Mouse (Mus musculus): ENCODE measurements around the gene Fam71b. TPM values are rescaled to one million over a fixed set of nuclear protein-coding genes. Genes with fewer than 3 reads are reported as not detected.

Fam71b gene
- polyA plus RNA-seq, 1 experiment from 2014 or later, result not detected

DNA sequence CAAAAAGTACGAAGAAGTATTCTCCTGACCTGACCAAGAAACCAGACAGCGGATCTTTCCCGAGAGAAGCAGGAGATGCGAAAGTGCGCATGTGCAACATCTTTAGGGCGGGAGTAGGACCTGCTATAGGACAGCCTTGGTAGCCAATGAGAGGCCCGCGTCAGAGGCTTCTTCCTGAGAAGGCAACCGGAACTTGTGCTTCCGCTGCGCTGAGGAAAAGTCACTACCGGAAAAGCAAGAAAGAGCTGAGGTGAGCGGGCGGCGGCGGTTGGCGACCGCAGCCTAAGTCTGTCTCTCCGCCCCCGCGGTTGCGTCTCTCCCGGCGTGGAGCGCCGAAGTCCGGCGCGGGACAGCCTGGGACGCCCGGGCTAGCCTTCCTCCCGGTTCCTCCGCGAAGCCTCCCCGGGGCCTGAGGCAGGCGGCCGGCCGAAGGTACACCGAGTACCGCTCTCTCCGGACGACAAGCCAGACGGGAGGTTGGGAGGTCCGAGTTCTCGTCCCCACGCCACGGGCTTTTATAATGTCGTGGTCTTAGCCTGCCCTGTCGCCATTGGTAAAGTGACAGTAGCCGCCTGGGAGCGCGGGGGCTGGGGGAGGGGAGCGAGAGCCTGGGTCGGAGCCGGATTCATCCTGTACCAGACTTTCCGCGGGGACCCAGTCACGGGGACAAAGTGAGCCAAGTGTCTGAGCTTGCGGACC lies 40.5 kb downstream of the Fam71b start, which contains the start of gene Med7:
TSS of gene Med7 (plus strand) at position 166 of the 699 bp plus-strand sequence.
- H3K27ac ChIP-seq, result peak within 1 kb of the TSS; percentile 95
- no peaks in the 10 kb centered on the region for H3K9me3 ChIP-seq (replicated peaks)
- peaks cover 6% of the 10 kb centered on the region for H3K4me1 ChIP-seq (replicated peaks)
- WGBS, result under 1% methylated on average over 59 of the region's 59 CpGs
- H3K36me3 ChIP-seq, result peaks cover 8% of the 10 kb centered on the region
- ATAC-seq (replicated peaks; ENCODE audit: insufficient number of reproducible peaks, insufficient read depth, low FRiP score, low read depth), result peak; percentile 100
- H3K27me3 ChIP-seq, result no peaks in the 10 kb centered on the region
- peak within 1 kb of the TSS; percentile 75 for H3K4me2 ChIP-seq
- peak within 1 kb of the TSS; percentile 96 for H3K9ac ChIP-seq
- H3K4me3 ChIP-seq, result peak within 1 kb of the TSS; percentile 100

DNA sequence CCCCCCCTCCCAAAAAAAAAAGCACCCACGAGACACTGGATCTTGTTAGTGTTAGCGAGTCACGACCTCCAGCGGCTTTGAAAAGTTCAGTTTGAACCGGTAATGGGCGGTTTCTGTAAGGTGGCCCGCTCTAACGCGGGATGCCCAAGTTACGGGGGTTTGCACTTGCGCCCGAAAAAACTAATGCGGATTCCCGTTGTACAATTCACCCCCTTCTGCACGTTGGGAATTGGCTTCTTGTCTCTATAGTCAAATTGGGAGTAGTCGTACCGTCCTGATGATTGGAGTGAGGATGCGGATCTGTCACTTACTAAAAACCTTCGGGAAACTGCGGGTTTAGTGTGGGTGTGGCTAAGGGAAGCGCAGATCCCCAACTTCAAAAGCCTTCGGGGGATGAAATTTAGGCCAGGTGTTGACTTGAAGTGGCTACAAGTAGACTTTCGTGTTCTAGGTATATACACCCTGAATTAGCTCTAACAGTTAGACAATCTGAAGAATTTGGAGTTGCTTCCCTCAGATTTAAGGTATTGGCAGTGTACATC lies 41.2 kb downstream of the Fam71b start:
- 1% methylated on average over 23 of the region's 23 CpGs for WGBS
- Histone ChIP-seq H3K9ac (peak overlapping the region; percentile 96), H3K4me2 (peak overlapping the region; percentile 75), H3K27ac (peak overlapping the region; percentile 95), H3K36me3 (peaks cover 12% of the 10 kb centered on the region), H3K9me3 (replicated peaks) (no peaks in the 10 kb centered on the region), H3K4me3 (peak overlapping the region; percentile 100), H3K4me1 (replicated peaks) (peaks cover 6% of the 10 kb centered on the region), H3K27me3 (no peaks in the 10 kb centered on the region)
- no peak for ATAC-seq (replicated peaks; ENCODE audit: insufficient number of reproducible peaks, insufficient read depth, low FRiP score, low read depth)

DNA sequence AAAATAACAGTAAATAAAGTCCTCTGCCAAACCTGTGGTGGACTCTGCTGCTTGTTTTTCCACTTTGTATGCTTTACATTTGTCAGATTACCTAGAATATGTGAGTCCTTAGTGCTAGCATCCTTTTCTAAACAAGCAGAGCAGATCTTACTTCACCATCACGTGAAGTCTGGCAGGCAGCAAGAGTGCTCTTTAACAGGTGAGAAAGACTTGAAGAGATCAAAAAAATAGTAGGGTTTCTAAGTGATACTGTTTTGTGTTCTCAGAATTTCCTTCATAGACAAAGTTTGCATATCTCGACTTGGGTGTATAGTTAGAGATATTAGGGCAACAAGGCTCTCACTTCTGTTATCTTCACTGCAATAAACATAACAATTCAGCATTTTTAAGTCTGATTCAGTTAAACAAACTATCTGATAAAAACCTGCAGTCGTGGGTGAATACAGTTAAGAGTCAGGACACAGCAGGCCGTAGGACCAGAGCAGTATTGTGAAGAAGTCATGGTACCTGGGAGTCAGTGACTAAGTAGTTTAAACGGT lies 42.7 kb downstream of the Fam71b start:
- ATAC-seq (replicated peaks; ENCODE audit: insufficient number of reproducible peaks, insufficient read depth, low FRiP score, low read depth), result no peak
- 83% methylated on average over 5 of the region's 5 CpGs for WGBS
- no peaks in the 10 kb centered on the region for H3K27me3 ChIP-seq

DNA sequence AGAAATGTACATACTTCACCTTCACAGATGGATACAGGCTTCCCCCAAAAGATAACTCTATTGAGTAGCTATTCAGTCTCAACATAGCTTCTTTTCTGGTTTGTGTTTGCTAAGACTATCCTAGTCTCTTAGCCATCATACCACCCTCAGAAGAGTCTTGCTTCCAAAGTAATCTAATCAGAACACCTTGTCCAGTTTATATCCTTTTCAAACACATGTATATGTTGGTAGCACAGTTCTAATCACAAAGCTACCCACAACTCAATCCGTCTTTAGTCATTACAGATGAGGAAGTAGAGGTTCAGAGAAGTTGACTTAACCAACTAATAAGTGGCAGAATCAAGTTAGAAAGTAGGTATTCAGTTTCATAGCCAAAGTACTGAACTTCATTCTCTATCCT lies 45.4 kb downstream of the Fam71b start:
- no peak for ATAC-seq (replicated peaks; ENCODE audit: insufficient number of reproducible peaks, insufficient read depth, low FRiP score, low read depth)
- Histone ChIP-seq H3K9me3 (replicated peaks) (no peaks in the 10 kb centered on the region), H3K4me3 (no peak overlapping the region), H3K4me2 (no peak overlapping the region), H3K36me3 (peaks cover 12% of the 10 kb centered on the region), H3K27ac (no peak overlapping the region), H3K4me1 (replicated peaks) (peaks cover 4% of the 10 kb centered on the region), H3K9ac (no peak overlapping the region), H3K27me3 (no peaks in the 10 kb centered on the region)
- WGBS, result 82% methylated on average over 1 of the region's 1 CpGs

More for the DNA sequence above, 42.7 kb downstream of the Fam71b start:
- no peak overlapping the region for H3K4me3 ChIP-seq
- no peak overlapping the region for H3K4me2 ChIP-seq
- peaks cover 12% of the 10 kb centered on the region for H3K36me3 ChIP-seq
- no peaks in the 10 kb centered on the region for H3K9me3 ChIP-seq (replicated peaks)
- peaks cover 6% of the 10 kb centered on the region for H3K4me1 ChIP-seq (replicated peaks)
- H3K27ac ChIP-seq, result no peak overlapping the region
- H3K9ac ChIP-seq, result no peak overlapping the region

DNA sequence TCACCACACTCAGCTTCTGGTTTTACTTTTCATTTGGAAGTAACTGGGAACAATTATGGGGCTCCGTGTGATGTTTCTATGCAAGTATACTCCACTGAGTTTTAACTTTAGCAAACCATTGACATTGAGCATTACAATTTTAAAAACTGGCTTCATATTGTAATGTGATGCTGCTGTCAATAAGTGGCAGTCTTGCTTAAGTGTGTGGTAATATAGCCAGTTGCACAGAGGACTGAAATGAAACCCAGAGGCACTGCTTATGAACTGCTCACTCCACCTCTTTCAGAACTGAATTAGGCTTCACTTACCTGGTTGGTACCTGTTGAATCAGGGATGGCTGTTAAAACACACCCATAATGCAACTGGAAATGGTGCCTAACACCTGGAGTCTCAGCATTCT lies 46.8 kb downstream of the Fam71b start:
- H3K9me3 ChIP-seq (replicated peaks), result no peaks in the 10 kb centered on the region
- no peak overlapping the region for H3K27ac ChIP-seq
- peaks cover 12% of the 10 kb centered on the region for H3K36me3 ChIP-seq
- H3K4me3 ChIP-seq, result no peak overlapping the region
- H3K9ac ChIP-seq, result no peak overlapping the region
- no peaks in the 10 kb centered on the region for H3K4me1 ChIP-seq (replicated peaks)
- no peak for ATAC-seq (replicated peaks; ENCODE audit: insufficient number of reproducible peaks, insufficient read depth, low FRiP score, low read depth)
- no peaks in the 10 kb centered on the region for H3K27me3 ChIP-seq
- WGBS, result 93% methylated on average over 1 of the region's 1 CpGs
- H3K4me2 ChIP-seq, result no peak overlapping the region

DNA sequence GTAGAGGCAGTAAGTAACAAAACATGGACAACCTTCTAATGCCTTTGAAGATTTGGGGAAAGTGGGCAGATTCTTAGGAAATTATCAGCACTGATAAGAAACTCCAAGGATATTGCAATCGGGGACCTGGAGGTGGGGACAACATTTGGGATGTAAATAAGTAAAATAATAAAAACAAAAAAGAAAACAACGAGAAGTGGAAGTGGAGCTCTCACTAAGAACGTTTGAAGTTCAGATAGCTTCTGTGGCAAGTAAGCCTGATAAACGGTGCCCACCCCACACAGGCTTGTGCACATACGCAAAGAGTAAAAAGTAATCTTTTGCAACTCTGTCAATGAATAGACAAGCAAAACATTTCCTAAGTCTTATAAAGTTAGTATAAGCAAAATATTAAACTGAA lies 47.6 kb downstream of the Fam71b start:
- WGBS, result 81% methylated on average over 5 of the region's 5 CpGs
- H3K4me3 ChIP-seq, result no peak overlapping the region

DNA sequence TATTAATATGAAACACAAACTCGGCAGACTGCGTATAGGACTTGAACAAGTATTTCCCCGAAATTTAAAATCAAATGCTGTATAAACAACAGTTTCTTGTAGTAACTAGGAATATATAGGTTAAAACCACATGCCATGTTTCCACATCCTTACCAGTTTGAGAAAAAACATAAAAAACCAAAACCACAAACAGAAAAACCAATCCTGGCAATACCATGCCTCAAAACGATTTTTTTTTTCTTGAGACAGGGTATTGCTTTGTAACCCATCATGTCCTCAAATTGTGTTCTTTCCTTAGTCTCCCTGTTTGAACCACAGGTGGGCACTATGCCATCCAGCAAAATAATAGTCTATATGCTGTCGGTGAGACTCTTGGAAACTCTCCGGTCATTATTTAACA lies 49.8 kb downstream of the Fam71b start:
- Histone ChIP-seq H3K4me2 (no peak overlapping the region), H3K4me1 (replicated peaks) (0 out of 2 replicates have a peak, but pooled peaks cover 3% of the 10 kb centered on the region), H3K27ac (no peak overlapping the region), H3K36me3 (peaks cover 8% of the 10 kb centered on the region; the same call in 1 of the 2 replicates), H3K4me3 (no peak overlapping the region), H3K9ac (no peak overlapping the region), H3K9me3 (replicated peaks) (no peaks in the 10 kb centered on the region), H3K27me3 (no peaks in the 10 kb centered on the region)
- WGBS, result 86% methylated on average over 6 of the region's 6 CpGs
- no peak for ATAC-seq (replicated peaks; ENCODE audit: insufficient number of reproducible peaks, insufficient read depth, low FRiP score, low read depth)

More for the DNA sequence above, 47.6 kb downstream of the Fam71b start:
- no peak for ATAC-seq (replicated peaks; ENCODE audit: insufficient number of reproducible peaks, insufficient read depth, low FRiP score, low read depth)
- H3K9me3 ChIP-seq (replicated peaks), result no peaks in the 10 kb centered on the region
- H3K27ac ChIP-seq, result no peak overlapping the region
- no peaks in the 10 kb centered on the region for H3K4me1 ChIP-seq (replicated peaks)
- no peak overlapping the region for H3K9ac ChIP-seq
- H3K27me3 ChIP-seq, result no peaks in the 10 kb centered on the region
- H3K4me2 ChIP-seq, result no peak overlapping the region
- peaks cover 12% of the 10 kb centered on the region for H3K36me3 ChIP-seq

DNA sequence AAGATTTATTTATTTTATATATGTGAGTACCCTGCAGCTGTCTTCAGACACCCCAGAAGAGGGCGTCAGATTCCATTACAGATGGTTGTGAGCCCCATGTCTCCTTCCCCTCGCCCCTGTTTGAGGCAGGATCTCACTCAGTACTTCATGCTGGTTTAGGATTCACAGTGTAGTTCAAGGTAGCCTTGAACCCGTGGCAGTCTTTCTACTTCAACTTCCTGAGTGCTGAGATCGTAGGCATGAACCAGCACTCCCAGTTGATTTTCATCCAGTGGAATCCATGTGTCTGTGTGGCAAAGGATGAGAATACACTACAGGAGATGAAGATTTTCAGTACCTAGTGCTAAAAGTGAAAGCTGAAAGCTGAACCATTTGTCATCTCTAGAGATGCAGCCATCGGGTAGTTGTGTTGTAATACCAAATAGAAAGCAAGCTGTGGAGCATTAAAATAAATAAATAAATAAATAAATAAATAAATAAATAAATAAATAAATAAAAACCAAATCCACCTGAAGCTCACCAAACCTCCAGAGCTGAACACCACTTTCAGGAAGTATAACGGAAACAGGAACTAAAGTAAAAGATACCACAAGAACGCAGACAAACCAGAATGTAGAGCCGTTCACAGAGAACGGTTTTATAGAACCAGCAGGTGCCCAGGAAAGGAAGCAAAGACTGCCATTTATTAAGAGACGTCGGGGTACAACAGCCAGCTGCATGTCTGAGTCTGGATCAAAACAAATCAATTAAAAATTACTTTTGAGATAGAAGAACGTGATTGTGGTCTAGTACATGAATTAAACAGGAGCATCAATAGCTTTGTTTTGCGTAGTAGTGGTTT lies 51.5 kb downstream of the Fam71b start:
- WGBS, result 70% methylated on average over 13 of the region's 13 CpGs
- Histone ChIP-seq H3K27ac (no peak overlapping the region), H3K36me3 (no peaks in the 10 kb centered on the region), H3K4me1 (replicated peaks) (0 out of 2 replicates have a peak, but pooled peaks cover 3% of the 10 kb centered on the region), H3K4me2 (no peak overlapping the region), H3K9ac (no peak overlapping the region), H3K4me3 (no peak overlapping the region), H3K27me3 (no peaks in the 10 kb centered on the region), H3K9me3 (replicated peaks) (no peaks in the 10 kb centered on the region)
- no peak for ATAC-seq (replicated peaks; ENCODE audit: insufficient number of reproducible peaks, insufficient read depth, low FRiP score, low read depth)

DNA sequence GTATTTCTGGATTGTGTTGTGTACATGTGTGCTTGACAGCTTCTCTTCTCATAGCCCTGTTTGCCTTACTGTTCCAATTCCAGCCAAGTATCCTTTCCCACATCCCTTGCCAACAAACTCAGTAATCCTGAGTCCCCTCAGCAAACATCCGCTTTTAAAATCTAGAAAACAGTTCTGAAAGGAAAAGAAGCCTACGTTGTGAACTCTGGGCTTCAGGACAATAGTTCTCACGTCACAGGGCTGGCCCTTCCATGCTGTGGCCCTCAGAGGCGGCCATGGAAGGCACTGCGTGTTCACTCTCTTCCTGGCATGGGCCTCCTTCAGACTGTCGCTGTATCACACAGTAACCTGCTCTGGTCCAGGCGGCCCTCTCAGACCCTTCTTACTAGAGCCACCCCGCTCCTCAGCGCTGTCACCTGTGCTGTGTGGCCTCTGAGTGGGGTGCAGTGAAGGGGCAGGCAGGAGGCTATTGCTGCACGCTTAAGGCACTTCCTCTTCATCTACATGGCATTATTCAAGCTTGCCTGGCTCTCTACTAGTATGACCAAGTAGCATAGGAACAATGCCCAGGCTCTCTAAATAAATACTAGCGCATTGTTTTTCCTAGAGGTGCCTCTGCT lies 53.2 kb downstream of the Fam71b start:
- no peak overlapping the region for H3K4me2 ChIP-seq
- no peaks in the 10 kb centered on the region for H3K27me3 ChIP-seq
- no peaks in the 10 kb centered on the region for H3K9me3 ChIP-seq (replicated peaks)
- no peak for ATAC-seq (replicated peaks; ENCODE audit: insufficient number of reproducible peaks, insufficient read depth, low FRiP score, low read depth)
- H3K9ac ChIP-seq, result no peak overlapping the region
- no peaks in the 10 kb centered on the region for H3K36me3 ChIP-seq
- WGBS, result 73% methylated on average over 11 of the region's 11 CpGs
- H3K4me1 ChIP-seq (replicated peaks), result 0 out of 2 replicates have a peak, but pooled peaks cover 3% of the 10 kb centered on the region
- no peak overlapping the region for H3K4me3 ChIP-seq
- H3K27ac ChIP-seq, result no peak overlapping the region

DNA sequence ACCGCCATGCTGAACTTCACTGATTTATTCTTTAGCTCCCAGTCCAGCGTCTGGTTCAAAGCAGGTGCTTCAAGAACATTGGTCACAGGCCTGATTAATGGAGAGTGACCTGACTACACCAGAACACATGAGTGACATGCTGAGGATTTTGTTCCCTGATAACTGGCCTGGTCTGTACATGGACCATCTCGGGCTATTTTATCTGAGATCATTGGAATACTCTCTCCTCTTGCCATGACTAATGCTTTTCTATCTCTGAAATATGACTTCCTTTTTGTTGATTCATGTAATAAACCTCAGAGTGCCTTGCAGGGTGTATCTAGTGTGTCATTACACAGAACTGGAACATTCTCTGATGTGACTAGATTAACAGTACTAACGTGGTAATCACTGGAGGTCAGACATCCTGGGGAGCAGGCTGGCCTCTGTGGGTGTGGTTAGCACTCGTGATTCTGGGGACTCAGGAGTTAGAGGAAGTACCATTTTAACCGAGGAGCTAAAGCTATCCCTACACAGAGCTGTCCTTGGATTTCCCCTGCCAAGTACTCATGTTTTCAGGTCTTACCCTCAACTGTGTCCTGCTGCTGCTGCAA lies 58.2 kb downstream of the Fam71b start, which contains the start of gene Havcr2:
TSS of gene Havcr2 (plus strand) at position 483 of the 593 bp plus-strand sequence.
- ATAC-seq (replicated peaks; ENCODE audit: insufficient number of reproducible peaks, insufficient read depth, low FRiP score, low read depth), result no peak
- Histone ChIP-seq H3K9ac (no peak within 1 kb of the TSS), H3K4me1 (replicated peaks) (0 out of 2 replicates have a peak, but pooled peaks cover 1% of the 10 kb centered on the region), H3K4me3 (no peak within 1 kb of the TSS), H3K27me3 (no peaks in the 10 kb centered on the region), H3K27ac (no peak within 1 kb of the TSS), H3K4me2 (no peak within 1 kb of the TSS), H3K36me3 (no peaks in the 10 kb centered on the region), H3K9me3 (replicated peaks) (no peaks in the 10 kb centered on the region)
- WGBS, result 60% methylated on average over 6 of the region's 6 CpGs
